Mouse (Mus musculus): ENCODE data around the gene Gm11639. TPM values are rescaled to one million over a fixed set of nuclear protein-coding genes. Genes with fewer than 3 reads are reported as not detected.

The Gm11639 gene
- polyA plus RNA-seq, 1 experiment: not detected

- H3K36me3 ChIP-seq (ENCODE audit: control insufficient read depth, insufficient read depth): no peaks in the 10 kb centered on the region
- H3K27me3 ChIP-seq (ENCODE audit: control insufficient read depth, insufficient read depth, insufficient read length): no peaks in the 10 kb centered on the region
- H3K79me2 ChIP-seq (ENCODE audit: control insufficient read depth, insufficient read depth): no peaks in the 10 kb centered on the region
- no peak overlapping the region for H3ac ChIP-seq (ENCODE audit: control insufficient read depth, insufficient read length, low read depth)
- TF ChIP-seq CTCF (IDR thresholded peaks at IDR 0.05; ENCODE audit: control insufficient read depth, insufficient read depth, insufficient read length) (no peak), FOSL1 (IDR thresholded peaks at IDR 0.05; ENCODE audit: insufficient read depth, low read length, poor library complexity, severe bottlenecking) (peak; percentile 57), MAX (IDR thresholded peaks at IDR 0.05) (peak; percentile 82)
- no peaks in the 10 kb centered on the region for H3K79me3 ChIP-seq (ENCODE audit: low read depth)
- H3K4me3 ChIP-seq (ENCODE audit: insufficient read depth, poor library complexity, severe bottlenecking): no peak overlapping the region
These were observed 474.3 kb downstream of the Gm11639 start for GRCm38 (mm10) chr11:105159673-105160360.

DNA sequence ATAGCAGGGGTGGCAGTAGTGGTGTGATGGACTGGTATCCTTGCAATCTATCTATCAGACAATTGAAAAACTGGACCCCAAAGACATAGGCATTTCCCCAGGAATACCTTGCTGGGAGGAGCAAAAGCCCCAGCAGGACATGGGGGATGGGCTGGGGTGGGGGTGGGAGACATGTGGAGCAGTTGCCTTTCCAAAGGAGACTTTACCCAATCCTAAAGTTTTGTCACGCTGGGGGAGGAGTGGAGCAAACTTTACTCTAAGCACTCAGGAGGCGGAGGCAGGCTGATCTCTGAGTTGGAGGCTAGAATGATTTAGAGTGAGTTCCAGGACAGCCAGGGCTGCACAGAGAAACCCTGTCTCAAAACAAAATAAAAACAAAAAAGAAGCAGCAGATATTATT lies 475.9 kb downstream of the Gm11639 start:
- Histone ChIP-seq H3ac (ENCODE audit: control insufficient read depth, insufficient read length, low read depth) (no peak overlapping the region), H3K4me3 (ENCODE audit: insufficient read depth, poor library complexity, severe bottlenecking) (no peak overlapping the region), H3K36me3 (ENCODE audit: control insufficient read depth, insufficient read depth) (no peaks in the 10 kb centered on the region), H3K27me3 (ENCODE audit: control insufficient read depth, insufficient read depth, insufficient read length) (no peaks in the 10 kb centered on the region), H3K79me2 (ENCODE audit: control insufficient read depth, insufficient read depth) (no peaks in the 10 kb centered on the region), H3K79me3 (ENCODE audit: low read depth) (no peaks in the 10 kb centered on the region)
- no peak for TF ChIP-seq CEBPB (IDR thresholded peaks at IDR 0.05; ENCODE audit: low read depth)
- TF ChIP-seq USF1 (IDR thresholded peaks at IDR 0.05; ENCODE audit: low read depth): no peak
- TF ChIP-seq MAX (IDR thresholded peaks at IDR 0.05): no peak
- TF ChIP-seq MYOD1 (IDR thresholded peaks at IDR 0.05; ENCODE audit: control insufficient read depth, insufficient read length, low read depth): no peak

- Histone ChIP-seq H3ac (ENCODE audit: control insufficient read depth, insufficient read length, low read depth) (no peak overlapping the region), H3K79me3 (ENCODE audit: low read depth) (no peaks in the 10 kb centered on the region), H3K36me3 (ENCODE audit: control insufficient read depth, insufficient read depth) (no peaks in the 10 kb centered on the region), H3K27me3 (ENCODE audit: control insufficient read depth, insufficient read depth, insufficient read length) (no peaks in the 10 kb centered on the region), H3K79me2 (ENCODE audit: control insufficient read depth, insufficient read depth) (no peaks in the 10 kb centered on the region), H3K4me3 (ENCODE audit: insufficient read depth, poor library complexity, severe bottlenecking) (no peak overlapping the region)
- TF ChIP-seq CTCF (IDR thresholded peaks at IDR 0.05; ENCODE audit: control insufficient read depth, insufficient read depth, insufficient read length) (no peak), FOSL1 (IDR thresholded peaks at IDR 0.05; ENCODE audit: insufficient read depth, low read length, poor library complexity, severe bottlenecking) (no peak), MAX (IDR thresholded peaks at IDR 0.05) (no peak), CEBPB (IDR thresholded peaks at IDR 0.05; ENCODE audit: low read depth) (no peak), MYOG (IDR thresholded peaks at IDR 0.05; ENCODE audit: control insufficient read depth, extremely low read depth, insufficient read length) (no peak), MYOD1 (IDR thresholded peaks at IDR 0.05; ENCODE audit: control insufficient read depth, insufficient read length, low read depth) (no peak), USF1 (IDR thresholded peaks at IDR 0.05; ENCODE audit: low read depth) (no peak)
These were observed 479.3 kb downstream of the Gm11639 start for GRCm38 (mm10) chr11:105164516-105165510.

DNA sequence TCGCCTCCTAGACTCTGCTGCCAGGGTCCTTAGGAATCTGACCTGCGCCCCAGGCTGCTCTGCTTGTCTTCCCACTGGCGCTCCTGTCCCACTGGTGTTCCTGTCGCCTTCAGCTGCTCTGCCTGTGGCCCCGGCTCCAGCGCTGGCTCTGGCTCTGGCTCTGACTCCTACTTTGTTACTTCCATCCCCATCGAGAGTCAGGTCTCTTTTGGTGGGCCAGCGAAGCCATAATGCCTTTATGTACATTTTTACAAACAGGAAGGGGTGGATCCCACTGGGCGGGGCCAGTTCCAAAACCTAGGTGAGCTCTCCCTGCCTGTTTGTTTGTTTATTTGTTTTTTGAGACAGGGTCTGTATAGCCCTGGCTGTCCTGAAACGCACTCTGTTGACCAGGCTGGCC lies 481.3 kb downstream of the Gm11639 start:
- no peak overlapping the region for H3K4me3 ChIP-seq (ENCODE audit: insufficient read depth, poor library complexity, severe bottlenecking)
- H3K79me3 ChIP-seq (ENCODE audit: low read depth): no peaks in the 10 kb centered on the region
- no peaks in the 10 kb centered on the region for H3K79me2 ChIP-seq (ENCODE audit: control insufficient read depth, insufficient read depth)
- TF ChIP-seq USF1 (IDR thresholded peaks at IDR 0.05; ENCODE audit: low read depth) (no peak), MYOG (IDR thresholded peaks at IDR 0.05; ENCODE audit: control insufficient read depth, extremely low read depth, insufficient read length) (no peak), FOSL1 (IDR thresholded peaks at IDR 0.05; ENCODE audit: insufficient read depth, low read length, poor library complexity, severe bottlenecking) (no peak)
- no peak overlapping the region for H3ac ChIP-seq (ENCODE audit: control insufficient read depth, insufficient read length, low read depth)
- H3K27me3 ChIP-seq (ENCODE audit: control insufficient read depth, insufficient read depth, insufficient read length): no peaks in the 10 kb centered on the region
- no peaks in the 10 kb centered on the region for H3K36me3 ChIP-seq (ENCODE audit: control insufficient read depth, insufficient read depth)

Other genes starting within 250 kb of the Gm11639 start
- 14.5 TPM for gene Kansl1, start 216.8 kb upstream of the Gm11639 start, polyA plus RNA-seq (2012; fragmentation: generic; extraction: Trizol)
- gene Cdc27, start 135.1 kb upstream of the Gm11639 start, polyA plus RNA-seq (2012; fragmentation: generic; extraction: Trizol): 8.4 TPM
- 4.2 TPM for gene Myl4, start 135.0 kb upstream of the Gm11639 start, polyA plus RNA-seq (2012; fragmentation: generic; extraction: Trizol)
- gene Itgb3, start 77.7 kb upstream of the Gm11639 start, polyA plus RNA-seq (2012; fragmentation: generic; extraction: Trizol): 15.0 TPM

Data from C2C12 (cell line).